Mouse (Mus musculus): Measurements from ENCODE around the gene Lmntd1. TPM values are rescaled to one million over a fixed set of nuclear protein-coding genes. Genes with fewer than 3 reads are reported as not detected.

Lmntd1 gene
- polyA plus RNA-seq, 1 experiment from 2014 or later, result 0.15 TPM

DNA sequence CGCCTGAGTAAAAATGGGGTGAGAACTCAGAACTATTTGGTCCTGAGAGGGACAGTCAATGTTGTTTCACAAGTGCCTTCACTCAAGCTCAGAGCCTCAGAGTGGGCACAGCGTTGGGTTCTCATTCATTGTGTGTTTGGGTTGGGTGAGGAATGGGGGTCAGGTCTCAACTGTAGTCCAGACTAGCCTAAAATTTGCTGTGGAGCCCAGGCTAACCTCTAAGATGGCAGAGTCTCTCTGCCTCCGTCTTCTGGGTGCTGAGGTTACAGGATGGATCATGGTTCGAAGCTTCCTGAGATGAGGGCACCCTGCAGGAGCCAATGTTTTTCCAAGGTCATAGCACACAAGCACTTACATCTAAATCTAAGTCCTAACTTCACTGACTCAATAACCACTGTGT, 37.4 kb downstream of the Lmntd1 start:
- no peak overlapping the region for H3K4me3 ChIP-seq
- no peaks in the 10 kb centered on the region for H3K9me3 ChIP-seq
- no peak for DNase-seq (ENCODE audit: low spot score)
- H3K27ac ChIP-seq (replicated peaks), result no peak overlapping the region
- H3K36me3 ChIP-seq (replicated peaks), result no peaks in the 10 kb centered on the region
- WGBS, result 92% methylated on average over 4 of the region's 4 CpGs
- no peaks in the 10 kb centered on the region for H3K27me3 ChIP-seq (replicated peaks; ENCODE audit: low read depth, poor library complexity, severe bottlenecking)
- peaks cover 15% of the 10 kb centered on the region for H3K4me1 ChIP-seq

GRCm38 (mm10) chr6:145573250-145574013, 40.7 kb downstream of the Lmntd1 start:
- WGBS, result 84% methylated on average over 6 of the region's 6 CpGs

GRCm38 (mm10) chr6:145568701-145569100, 45.4 kb downstream of the Lmntd1 start:
- WGBS, result 91% methylated on average over 3 of the region's 3 CpGs
- H3K27ac ChIP-seq (replicated peaks), result no peak overlapping the region
- H3K36me3 ChIP-seq (replicated peaks), result no peaks in the 10 kb centered on the region
- no peak for DNase-seq (ENCODE audit: low spot score)
- no peaks in the 10 kb centered on the region for H3K27me3 ChIP-seq (replicated peaks; ENCODE audit: low read depth, poor library complexity, severe bottlenecking)
- H3K9me3 ChIP-seq, result no peaks in the 10 kb centered on the region
- no peak overlapping the region for H3K4me3 ChIP-seq
- H3K4me1 ChIP-seq, result peaks cover 22% of the 10 kb centered on the region

More at GRCm38 (mm10) chr6:145573250-145574013, 40.7 kb downstream of the Lmntd1 start:
- Histone ChIP-seq H3K27ac (replicated peaks) (no peak overlapping the region), H3K4me1 (peaks cover 12% of the 10 kb centered on the region), H3K9me3 (no peaks in the 10 kb centered on the region), H3K4me3 (no peak overlapping the region), H3K36me3 (replicated peaks) (no peaks in the 10 kb centered on the region), H3K27me3 (replicated peaks; ENCODE audit: low read depth, poor library complexity, severe bottlenecking) (no peaks in the 10 kb centered on the region)
- DNase-seq (ENCODE audit: low spot score), result no peak

- no peaks in the 10 kb centered on the region for H3K27me3 ChIP-seq (replicated peaks; ENCODE audit: low read depth, poor library complexity, severe bottlenecking)
- no peak for DNase-seq (ENCODE audit: low spot score)
- H3K36me3 ChIP-seq (replicated peaks), result no peaks in the 10 kb centered on the region
- 87% methylated on average over 3 of the region's 3 CpGs for WGBS
- H3K27ac ChIP-seq (replicated peaks), result no peak overlapping the region
- H3K4me3 ChIP-seq, result no peak overlapping the region
- peaks cover 22% of the 10 kb centered on the region for H3K4me1 ChIP-seq
- no peaks in the 10 kb centered on the region for H3K9me3 ChIP-seq
Observed at GRCm38 (mm10) chr6:145567832-145568231, 46.3 kb downstream of the Lmntd1 start.

DNA sequence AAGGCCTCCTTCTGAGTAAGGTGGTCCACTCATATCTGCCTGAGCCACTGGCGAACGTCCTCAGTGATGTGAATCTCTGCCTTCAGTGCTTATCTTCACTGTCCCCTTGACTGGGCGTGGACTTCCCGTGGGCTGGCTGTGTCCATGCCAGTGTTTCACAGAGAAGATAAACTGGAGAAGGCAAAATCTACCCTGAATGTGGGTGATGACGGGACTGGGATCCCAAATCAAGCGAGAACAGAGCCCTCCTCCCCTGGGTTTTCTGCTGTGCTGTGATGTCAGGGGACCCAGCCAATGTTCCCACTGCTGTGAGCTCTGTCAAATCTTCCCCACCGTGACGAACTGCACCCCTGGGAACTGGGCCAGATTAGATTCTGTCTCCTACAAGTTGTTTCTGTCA, 46.8 kb downstream of the Lmntd1 start:
- DNase-seq (ENCODE audit: low spot score), result no peak
- Histone ChIP-seq H3K9me3 (no peaks in the 10 kb centered on the region), H3K4me1 (peaks cover 22% of the 10 kb centered on the region), H3K4me3 (no peak overlapping the region), H3K36me3 (replicated peaks) (no peaks in the 10 kb centered on the region), H3K27me3 (replicated peaks; ENCODE audit: low read depth, poor library complexity, severe bottlenecking) (no peaks in the 10 kb centered on the region), H3K27ac (replicated peaks) (no peak overlapping the region)
- WGBS, result 82% methylated on average over 8 of the region's 8 CpGs

DNA sequence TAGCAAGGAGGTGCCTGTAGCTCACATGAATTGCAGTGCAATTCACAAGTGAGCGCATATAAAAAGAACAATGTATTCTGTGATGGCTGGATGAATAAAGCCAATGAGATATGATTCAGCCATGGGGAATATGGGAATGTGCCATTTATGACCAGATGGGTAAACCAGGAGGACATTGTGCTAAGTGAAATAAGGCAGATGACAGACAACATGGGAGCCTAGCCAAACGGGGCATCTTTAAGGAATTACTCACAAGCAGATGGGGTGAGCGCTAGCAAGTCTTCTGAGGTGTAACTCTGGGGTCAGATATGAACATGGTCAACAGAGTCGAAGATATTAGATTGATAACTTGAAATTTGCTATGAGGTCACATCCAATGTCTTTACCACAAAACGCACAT, 48.5 kb downstream of the Lmntd1 start:
- peaks cover 22% of the 10 kb centered on the region for H3K4me1 ChIP-seq
- no peaks in the 10 kb centered on the region for H3K36me3 ChIP-seq (replicated peaks)
- H3K4me3 ChIP-seq, result no peak overlapping the region
- no peaks in the 10 kb centered on the region for H3K27me3 ChIP-seq (replicated peaks; ENCODE audit: low read depth, poor library complexity, severe bottlenecking)
- 92% methylated on average over 5 of the region's 5 CpGs for WGBS
- H3K27ac ChIP-seq (replicated peaks), result no peak overlapping the region
- no peak for DNase-seq (ENCODE audit: low spot score)
- H3K9me3 ChIP-seq, result no peaks in the 10 kb centered on the region

DNA sequence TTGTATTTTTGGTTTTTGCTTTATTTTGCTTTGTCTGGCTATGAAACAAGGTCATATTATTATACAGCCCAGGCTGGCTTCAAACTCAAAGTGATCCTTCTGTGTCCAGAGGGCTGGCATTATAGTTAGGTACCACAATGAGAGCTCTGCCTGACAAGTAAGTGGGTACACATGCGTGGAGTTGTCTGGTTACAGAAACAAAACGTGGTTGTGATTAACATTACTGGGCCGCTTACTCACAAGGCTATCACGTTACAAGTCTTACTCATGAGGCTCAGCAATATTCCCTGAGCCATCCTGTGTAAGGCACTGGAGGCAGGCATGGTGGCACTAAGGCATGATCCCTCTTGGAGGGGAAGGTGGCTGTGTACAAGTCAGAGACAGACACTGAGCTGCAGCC, 49.4 kb downstream of the Lmntd1 start:
- WGBS, result 43% methylated on average over 4 of the region's 4 CpGs
- H3K9me3 ChIP-seq, result no peaks in the 10 kb centered on the region
- no peaks in the 10 kb centered on the region for H3K36me3 ChIP-seq (replicated peaks)
- DNase-seq (ENCODE audit: low spot score), result peak; percentile 59
- no peak overlapping the region for H3K4me3 ChIP-seq
- peak overlapping the region; percentile 40; the same call in 1 of the 2 replicates for H3K27ac ChIP-seq (replicated peaks)
- peaks cover 22% of the 10 kb centered on the region for H3K4me1 ChIP-seq
- H3K27me3 ChIP-seq (replicated peaks; ENCODE audit: low read depth, poor library complexity, severe bottlenecking), result no peaks in the 10 kb centered on the region

DNA sequence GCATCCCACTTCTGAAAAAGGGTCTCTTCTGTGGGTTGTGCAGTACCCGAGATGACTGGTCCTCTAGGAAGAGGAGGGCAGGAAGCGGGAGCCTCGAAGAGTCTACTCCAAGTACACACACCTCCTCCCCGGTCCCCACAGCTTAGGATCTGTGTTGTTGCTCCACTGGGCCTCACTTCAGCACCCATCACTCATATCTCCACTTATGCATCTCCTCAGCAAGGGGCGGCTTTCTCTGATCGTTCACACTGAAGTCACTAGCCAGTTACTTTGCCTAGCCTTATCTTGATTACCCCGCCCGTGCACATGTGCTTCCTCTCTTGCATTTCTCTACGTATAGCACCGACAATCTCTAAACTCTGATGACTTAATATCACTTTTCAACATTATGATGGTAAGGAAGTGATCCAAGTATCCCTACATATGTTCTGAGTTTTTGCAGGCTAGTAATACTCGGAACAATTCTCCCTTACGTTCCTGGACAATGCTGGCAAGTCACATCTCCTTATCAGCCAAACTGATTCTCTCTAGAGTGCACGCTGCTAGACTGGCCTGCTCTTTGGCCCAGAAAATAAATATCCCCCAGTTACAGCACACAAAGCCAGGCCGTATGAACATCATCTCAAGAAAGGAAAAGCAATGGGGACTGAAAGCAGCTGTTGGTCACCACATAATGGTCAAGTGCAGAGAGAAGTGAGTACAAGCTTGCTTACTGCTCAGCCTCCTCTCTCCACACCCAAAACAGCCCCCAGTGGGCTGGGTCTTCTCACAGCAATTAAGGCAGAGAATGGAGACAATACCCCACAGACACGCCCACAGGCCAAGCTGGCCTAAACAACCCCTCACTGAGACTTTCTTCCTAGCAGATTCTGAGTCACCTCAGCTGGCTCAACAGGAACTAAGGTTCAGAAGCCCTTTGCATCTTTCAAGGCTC, 56.8 kb downstream of the Lmntd1 start:
- Histone ChIP-seq H3K36me3 (replicated peaks) (no peaks in the 10 kb centered on the region), H3K27me3 (replicated peaks; ENCODE audit: low read depth, poor library complexity, severe bottlenecking) (no peaks in the 10 kb centered on the region), H3K4me3 (no peak overlapping the region), H3K9me3 (no peaks in the 10 kb centered on the region), H3K27ac (replicated peaks) (no peak overlapping the region), H3K4me1 (0 out of 2 replicates have a peak, but pooled peaks cover 3% of the 10 kb centered on the region)
- no peak for DNase-seq (ENCODE audit: low spot score)
- 85% methylated on average over 15 of the region's 15 CpGs for whole genome bisulfite sequencing

DNA sequence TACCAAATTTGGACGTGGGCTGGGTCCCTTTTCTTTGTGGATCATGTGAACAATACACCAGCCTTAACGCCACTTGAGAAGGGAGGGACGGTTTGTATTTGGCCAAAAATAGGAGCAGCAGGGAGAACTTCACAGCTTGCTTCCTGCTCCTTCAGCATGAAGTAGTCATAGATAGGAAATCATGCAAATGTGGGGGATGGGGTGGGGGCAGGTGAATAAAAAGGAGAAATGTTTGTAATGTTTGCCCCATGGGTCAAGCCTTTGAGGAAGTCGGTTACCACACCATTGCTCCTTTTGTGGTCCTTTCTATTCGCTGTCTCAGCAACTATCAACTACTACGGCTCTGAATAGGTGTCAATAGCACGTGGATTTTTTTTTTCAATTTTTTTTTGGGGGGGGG, 60.9 kb downstream of the Lmntd1 start:
- no peaks in the 10 kb centered on the region for H3K36me3 ChIP-seq (replicated peaks)
- H3K9me3 ChIP-seq, result no peaks in the 10 kb centered on the region
- H3K4me1 ChIP-seq, result 0 out of 2 replicates have a peak, but pooled peaks cover 3% of the 10 kb centered on the region
- no peaks in the 10 kb centered on the region for H3K27me3 ChIP-seq (replicated peaks; ENCODE audit: low read depth, poor library complexity, severe bottlenecking)
- DNase-seq (ENCODE audit: low spot score), result no peak
- no peak overlapping the region for H3K27ac ChIP-seq (replicated peaks)
- H3K4me3 ChIP-seq, result no peak overlapping the region
- 79% methylated on average over 7 of the region's 7 CpGs for WGBS

DNA sequence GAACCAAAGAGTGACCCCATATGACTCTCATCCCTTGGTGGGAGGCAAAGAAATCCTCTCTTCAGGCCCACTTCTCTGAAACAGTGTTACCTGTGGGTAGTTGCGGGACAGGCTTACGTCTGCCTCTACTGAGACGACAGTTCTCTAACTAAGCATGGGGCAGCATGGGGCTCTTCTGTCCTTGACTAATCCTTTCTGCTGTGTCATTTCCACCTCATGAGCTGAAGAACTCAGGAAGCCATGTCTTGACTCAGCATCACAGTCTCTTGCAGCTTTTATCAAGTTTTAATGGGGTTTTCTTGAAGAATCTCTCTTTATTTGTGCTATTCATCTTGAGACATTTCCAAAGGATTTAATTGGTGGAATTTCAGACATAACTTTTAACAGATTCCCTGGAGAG, 61.3 kb downstream of the Lmntd1 start:
- 95% methylated on average over 3 of the region's 3 CpGs for WGBS
- Histone ChIP-seq H3K27ac (replicated peaks) (no peak overlapping the region), H3K9me3 (no peaks in the 10 kb centered on the region), H3K36me3 (replicated peaks) (no peaks in the 10 kb centered on the region), H3K4me3 (no peak overlapping the region), H3K27me3 (replicated peaks; ENCODE audit: low read depth, poor library complexity, severe bottlenecking) (no peaks in the 10 kb centered on the region), H3K4me1 (0 out of 2 replicates have a peak, but pooled peaks cover 3% of the 10 kb centered on the region)
- DNase-seq (ENCODE audit: low spot score), result no peak

DNA sequence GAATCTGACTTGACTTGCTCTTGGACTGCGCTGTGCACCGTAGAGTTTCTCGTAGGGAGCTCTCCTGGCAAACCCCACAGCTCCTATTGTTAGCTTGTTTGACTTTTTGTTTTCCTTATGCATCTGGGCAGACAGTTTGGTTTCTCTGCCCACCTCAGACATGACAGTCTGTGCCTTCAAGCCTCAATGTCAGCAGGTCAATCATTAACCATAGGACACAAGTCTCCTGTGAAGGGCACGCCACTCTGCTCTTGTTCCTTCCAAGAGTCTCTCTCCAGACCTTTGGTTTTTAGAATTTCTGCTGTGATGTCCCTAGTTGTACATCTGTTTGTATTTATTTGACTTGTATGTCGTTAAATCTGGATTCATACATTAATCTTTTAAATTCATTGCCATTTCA, 63.1 kb downstream of the Lmntd1 start:
- no peaks in the 10 kb centered on the region for H3K36me3 ChIP-seq (replicated peaks)
- no peak overlapping the region for H3K27ac ChIP-seq (replicated peaks)
- no peaks in the 10 kb centered on the region for H3K9me3 ChIP-seq
- H3K4me1 ChIP-seq, result peaks cover 5% of the 10 kb centered on the region
- no peak for DNase-seq (ENCODE audit: low spot score)
- no peaks in the 10 kb centered on the region for H3K27me3 ChIP-seq (replicated peaks; ENCODE audit: low read depth, poor library complexity, severe bottlenecking)
- no peak overlapping the region for H3K4me3 ChIP-seq
- WGBS, result 88% methylated on average over 5 of the region's 5 CpGs

DNA sequence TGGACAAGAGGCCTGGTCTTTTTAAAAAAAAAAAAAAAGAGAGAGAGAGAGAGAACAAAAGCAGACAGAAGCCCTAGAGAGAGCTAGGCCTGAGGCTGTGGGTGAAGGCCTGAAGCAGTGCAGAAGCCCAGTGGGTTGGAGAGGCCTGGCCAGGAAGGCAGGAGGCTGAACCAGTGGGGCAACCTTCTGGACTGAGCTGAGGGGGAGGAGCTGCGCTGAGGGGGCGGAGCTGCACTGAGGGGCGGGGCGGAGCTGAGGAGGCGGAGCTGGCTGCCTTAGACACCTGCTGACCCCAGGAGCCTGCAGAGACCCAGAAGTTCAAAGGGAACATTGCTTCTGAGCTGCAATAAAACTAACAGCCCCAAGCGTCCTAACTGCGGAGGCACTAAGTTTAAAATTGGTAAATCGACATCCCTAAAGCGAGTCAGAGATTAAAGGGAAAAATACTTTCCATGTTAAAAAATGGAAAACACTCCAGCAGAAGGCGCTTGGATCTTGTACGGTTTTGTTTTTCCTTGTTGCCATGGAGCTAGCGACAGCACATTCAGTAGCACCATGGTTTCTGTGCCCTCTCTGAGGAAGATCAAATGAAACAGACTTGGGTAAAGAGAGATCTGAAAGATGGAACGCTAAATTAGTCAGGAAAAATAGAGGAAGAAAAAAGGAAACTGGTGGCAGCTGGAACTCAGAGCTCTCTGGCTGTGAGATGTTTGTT, 68.0 kb downstream of the Lmntd1 start:
- Histone ChIP-seq H3K36me3 (replicated peaks) (no peaks in the 10 kb centered on the region), H3K27ac (replicated peaks) (no peak overlapping the region), H3K27me3 (replicated peaks; ENCODE audit: low read depth, poor library complexity, severe bottlenecking) (no peaks in the 10 kb centered on the region), H3K4me3 (no peak overlapping the region), H3K9me3 (peaks cover 8% of the 10 kb centered on the region; the same call in 1 of the 2 replicates), H3K4me1 (peaks cover 8% of the 10 kb centered on the region)
- 33% methylated on average over 13 of the region's 13 CpGs for WGBS
- peak; percentile 53 for DNase-seq (ENCODE audit: low spot score)
